Mouse (Mus musculus) ovary, postnatal 10 days (tissue): ENCODE data around the gene Alg10b.
A peak's percentile ranks its signal among the peaks of the same experiment; 100 is the strongest.
"Not testable (repeated sequence)": the region's sequence is repeated elsewhere in the genome, so short reads cannot be mapped to it uniquely, and the experiment has no call there.

Experiments
- DNase-seq: peaks from one replicate; pipeline ENCODE4 v3.0.0; 2022; ENCODE audit warnings: low spot score

The Alg10b gene

DNA sequence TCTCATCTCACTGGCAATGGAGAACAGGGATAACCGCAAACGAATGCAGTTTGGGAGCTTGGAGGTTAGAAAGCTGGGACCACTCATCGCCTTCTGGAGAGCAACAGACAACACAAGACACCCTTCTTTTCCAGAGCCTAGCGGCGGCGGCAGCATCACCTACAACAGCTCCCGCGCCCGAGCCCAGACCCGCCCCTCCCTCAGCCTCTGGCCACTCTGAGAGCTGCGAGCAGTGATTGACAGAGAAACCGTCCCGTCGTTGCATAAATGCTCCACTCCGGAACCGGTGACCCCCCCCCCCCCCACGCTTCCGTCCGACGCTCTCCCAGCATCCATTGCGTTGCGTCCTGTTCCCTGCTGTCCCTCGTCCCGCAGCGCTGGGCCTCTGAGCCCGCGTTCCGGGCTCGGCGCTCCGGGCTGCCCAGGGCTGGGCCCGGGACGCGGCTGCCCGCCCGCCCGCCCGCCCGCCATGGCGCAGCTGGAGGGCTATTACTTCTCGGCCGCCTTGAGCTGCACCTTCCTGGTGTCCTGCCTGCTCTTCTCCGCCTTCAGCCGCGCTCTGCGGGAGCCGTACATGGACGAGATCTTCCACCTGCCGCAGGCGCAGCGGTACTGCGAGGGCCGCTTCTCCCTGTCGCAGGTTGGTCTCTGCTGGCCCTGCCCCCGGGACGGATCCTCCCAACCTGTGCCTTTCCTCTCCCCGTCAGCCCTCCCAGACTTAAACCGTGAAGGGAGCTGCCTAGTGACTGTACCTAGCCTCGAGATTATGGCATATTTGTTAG, at the start of gene Alg10b:
Alg10b (plus strand) TSS at position 343 of the 782 bp plus-strand sequence.
- peak; percentile 33 for DNase-seq

DNA sequence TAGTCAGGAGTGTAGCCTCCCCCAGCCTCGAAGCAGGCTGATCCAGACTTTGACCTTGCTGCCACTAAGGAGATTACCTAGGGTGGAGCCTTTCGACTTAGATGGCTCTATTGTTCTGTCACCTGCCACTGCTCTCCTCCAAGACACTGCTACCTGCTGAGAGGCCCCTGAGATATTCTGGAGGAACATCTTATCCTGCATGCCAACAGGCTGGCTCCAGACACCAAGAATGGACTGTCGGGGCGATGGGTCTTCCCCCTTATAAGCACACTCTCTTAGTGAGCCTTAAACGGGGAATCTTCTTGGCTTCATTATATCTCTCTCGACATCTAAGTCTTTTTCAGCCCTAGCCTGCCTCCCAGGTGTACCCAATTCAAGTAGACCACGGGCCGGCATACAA, 41.0 kb upstream of the Alg10b start:
- DNase-seq: not testable (repeated sequence)

DNA sequence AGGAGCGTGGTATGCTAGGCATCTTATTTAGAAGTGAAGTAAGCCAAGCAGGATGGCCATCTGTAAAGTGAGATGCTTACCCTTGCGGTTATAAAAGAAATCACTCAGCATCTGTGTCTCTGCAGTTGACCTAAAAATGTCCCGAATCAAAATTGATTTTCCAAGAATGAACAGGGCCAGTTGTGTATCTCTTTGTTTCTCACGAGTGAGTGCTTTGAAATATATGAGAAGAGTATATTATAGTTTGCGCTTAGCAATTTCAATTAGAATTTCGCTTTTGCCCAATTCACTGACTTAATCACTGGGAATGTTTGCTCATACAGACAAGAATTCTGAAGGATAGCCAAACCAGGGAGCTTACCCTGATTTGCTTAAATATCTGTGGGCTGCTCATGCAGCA, 40.6 kb upstream of the Alg10b start:
- no peak for DNase-seq

DNA sequence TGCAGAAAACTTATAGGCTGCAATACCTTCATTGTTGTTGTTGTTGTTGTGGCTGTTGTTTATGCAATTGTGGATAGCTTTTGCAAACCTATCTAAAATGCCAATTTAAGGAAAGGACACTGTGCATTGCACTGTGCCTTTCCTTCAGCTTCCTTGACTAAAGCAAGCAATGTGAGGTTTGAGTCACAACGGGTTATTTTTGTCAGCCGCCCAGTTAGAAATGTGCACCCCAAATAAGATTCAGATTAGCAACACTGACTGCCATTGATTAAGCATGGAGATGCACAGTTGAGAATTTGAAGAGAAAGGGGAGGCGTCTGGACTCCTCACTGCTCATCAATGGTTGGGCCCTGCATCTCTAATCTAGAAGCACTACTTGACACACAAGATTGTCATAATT, 39.4 kb upstream of the Alg10b start:
- no peak for DNase-seq

DNA sequence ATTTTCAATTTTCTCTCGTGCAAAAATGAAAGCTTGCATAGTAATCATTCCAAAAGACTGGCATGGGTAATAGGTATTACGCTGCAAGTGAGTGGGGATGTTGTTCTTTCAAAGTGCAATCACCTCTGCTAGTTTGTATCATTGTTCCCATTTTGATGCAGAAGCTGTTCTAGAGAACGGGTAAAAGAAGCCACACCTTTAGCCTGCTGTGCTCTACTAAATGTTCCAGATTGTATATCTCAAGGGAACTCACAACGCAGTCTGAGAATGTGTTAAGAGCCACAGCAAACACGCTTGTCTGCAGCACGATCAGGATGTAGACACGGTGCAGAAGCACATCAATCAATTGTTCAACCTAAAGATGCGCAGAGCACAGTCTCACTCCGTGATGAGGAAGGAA, 34.6 kb upstream of the Alg10b start:
- no peak for DNase-seq

DNA sequence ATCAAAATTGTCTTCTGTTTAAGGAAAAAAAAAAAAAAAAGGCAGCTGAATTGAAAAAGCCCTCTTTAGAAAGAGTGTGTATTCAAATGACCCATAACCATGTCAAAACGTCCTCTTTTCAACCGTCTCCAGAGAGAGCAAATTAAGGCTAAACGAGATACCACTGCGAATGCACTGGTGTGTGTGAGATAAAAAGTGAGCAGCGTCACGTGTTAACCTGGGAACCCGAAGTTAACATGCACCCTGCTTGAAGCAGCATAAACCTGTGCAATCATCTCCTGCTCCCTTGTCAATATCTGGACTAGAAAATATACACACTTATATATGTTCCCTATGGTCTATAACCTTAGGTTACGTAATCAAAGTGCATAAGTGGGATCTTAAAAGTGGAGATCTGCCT, 10.2 kb upstream of the Alg10b start:
- no peak for DNase-seq

DNA sequence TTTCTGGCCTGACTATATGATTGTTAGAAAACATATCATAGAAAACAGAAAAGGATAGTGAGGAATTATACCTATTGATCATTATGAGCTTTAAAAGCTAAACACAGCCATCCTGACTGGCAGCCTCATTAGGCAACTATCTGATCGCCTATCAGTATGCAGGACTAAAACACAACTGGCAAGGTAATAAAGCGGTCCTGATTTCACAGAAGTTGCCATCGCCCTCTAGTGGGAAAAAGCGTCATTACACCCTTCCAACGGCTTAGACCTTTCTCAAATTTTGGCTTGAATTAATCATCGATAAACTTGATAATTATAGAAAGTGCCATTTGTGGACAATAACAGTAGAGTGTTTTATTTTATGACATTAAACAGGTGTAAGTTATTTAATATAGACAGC, 9.2 kb upstream of the Alg10b start:
- peak; percentile 18 for DNase-seq

DNA sequence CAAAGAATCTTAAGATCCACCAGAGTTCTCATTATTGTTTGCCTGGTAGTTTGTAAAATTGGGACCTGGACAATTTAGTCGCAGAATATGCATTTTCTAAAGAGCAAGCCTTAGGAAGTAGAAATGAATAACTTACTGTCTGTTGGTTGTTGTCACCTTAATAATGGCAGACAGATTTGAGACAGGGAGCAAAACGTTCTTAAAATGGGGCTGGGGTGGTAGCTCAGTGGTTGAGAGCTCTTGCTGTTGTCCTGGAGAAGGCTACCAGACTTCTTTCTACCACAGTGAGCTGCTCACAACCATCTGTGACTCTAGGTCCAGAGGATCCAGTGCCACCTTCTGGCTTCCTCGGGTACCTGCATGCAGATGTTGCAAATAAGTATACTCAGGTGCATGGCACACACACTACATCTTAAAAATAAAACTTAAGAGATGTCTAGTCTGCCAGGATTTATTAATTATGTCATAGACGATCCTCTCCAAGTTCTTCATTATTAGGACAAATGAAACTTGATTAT, 1.0 kb downstream of the Alg10b start:
- no peak for DNase-seq

DNA sequence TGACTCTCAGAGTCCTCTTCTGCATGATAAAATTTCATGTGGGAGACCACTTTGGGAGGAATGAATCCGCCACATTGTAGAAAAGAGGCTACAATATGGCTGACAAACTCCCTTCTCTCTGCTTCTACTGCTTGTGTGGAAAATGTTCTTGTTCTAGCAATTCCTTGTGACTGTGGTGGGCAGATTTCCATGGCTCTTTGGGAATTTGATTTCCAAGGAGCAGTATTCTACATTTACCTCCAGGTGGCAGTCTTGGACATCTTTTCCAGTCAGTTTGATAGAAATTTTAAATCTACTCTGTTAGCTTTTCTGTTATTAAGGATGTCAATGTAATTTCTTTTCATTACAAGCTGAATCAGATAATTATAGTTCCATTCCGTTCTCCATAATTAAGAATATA, 13.5 kb downstream of the Alg10b start:
- DNase-seq: no peak

DNA sequence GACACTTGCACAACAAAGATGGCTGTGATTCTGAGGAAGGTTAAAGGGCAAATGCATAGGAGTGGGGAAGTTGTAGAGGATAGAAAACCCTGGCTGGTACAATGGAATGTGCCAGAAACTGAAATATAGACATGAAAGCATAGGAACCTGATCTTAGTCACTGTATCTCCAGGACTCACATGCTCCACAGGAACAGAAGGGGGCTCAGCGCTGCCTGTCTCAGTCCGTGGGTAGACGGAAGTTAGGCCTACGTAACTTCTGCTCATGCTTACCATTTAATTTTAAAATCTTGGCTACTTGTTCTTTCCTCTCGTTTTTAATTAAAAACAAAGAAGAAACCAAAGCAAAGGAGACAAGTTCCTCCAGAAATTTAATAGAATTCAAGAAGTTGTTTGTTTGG, 20.0 kb downstream of the Alg10b start:
- DNase-seq: no peak

DNA sequence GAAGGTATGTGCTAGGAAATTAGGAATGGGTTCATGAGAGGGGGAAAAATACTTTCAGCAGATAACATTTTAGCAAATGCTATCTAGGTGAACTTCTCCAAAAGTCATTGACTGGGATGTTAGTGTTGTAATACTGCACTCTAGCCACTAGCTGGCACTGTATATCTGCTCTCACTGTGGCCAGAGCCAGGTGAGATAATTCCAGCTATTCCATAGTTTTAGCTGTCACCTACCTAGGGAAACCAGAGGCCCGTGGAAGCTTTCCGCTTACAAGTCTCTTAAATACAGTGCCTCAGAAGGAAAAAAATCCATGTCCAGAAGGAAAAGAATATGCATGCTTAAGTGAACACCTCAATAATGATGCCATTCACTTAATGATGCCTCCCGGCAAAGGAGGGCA, 25.6 kb downstream of the Alg10b start:
- DNase-seq: no peak

DNA sequence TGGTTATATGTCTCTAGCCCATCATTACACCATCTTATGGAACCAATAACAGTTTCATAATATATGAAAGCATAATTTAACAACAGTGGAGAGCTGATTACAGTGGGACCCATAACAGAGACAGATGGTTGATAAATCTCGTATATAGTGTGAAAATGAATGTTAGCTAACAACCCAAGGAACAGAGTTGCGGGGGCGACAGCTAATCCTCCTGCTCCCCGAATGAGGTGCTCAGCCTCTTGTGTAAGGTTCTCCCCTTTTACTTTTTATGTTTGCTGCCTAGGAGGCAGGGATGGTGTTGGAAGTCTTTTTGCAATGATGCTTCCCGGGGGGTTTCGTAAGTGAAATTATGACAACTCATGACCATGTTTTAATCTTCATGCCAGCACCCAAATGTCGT, 58.8 kb downstream of the Alg10b start:
- DNase-seq: no peak
